Mouse (Mus musculus): ENCODE measurements at regions not wholly inside any gene's neighbourhood (a gene's known extent, or its start where the extent isn't known, plus 50 kb on each side); places are given as distances from the start of the nearest gene placed in this dataset.

GRCm38 (mm10) chr2:147601639-147602038, 239.9 kb downstream of the Pax1 start:
- no peaks in the 10 kb centered on the region for H3K36me3 ChIP-seq (ENCODE audit: control insufficient read depth, insufficient read depth, low read length)
- no peak for ATAC-seq (ENCODE audit: low FRiP score, low read depth)

GRCm38 (mm10) chr2:147572413-147572812, 210.7 kb downstream of the Pax1 start:
- H3K27me3 ChIP-seq (ENCODE audit: control insufficient read depth, insufficient read depth, low read length), result 0 out of 2 replicates have a peak, but pooled peaks cover 6% of the 10 kb centered on the region
- no peaks in the 10 kb centered on the region for H3K4me1 ChIP-seq (ENCODE audit: control insufficient read depth, insufficient read depth, low read length)
- no peak for DNase-seq (ENCODE audit: low spot score)
- no peaks in the 10 kb centered on the region for H3K36me3 ChIP-seq (ENCODE audit: control insufficient read depth, insufficient read depth, low read length)
- no peak overlapping the region for H3K9ac ChIP-seq (ENCODE audit: low read depth, low read length, severe bottlenecking)
- H3K9me3 ChIP-seq (ENCODE audit: control insufficient read depth, low read length), result no peaks in the 10 kb centered on the region
- no peak for ATAC-seq (ENCODE audit: low FRiP score, low read depth)
- no peak overlapping the region for H3K4me3 ChIP-seq (replicated peaks; ENCODE audit: low read length)
- no peak overlapping the region for H3K4me2 ChIP-seq (replicated peaks; ENCODE audit: low read depth, low read length, severe bottlenecking)
- H3K27ac ChIP-seq (replicated peaks; ENCODE audit: low read depth, low read length), result no peak overlapping the region
- WGBS, result 75% methylated on average over 1 of the region's 1 CpGs
- no peak for TF ChIP-seq POLR2A (IDR thresholded peaks at IDR 0.05; ENCODE audit: borderline replicate concordance, extremely low read depth, insufficient read depth, insufficient read length)

More at GRCm38 (mm10) chr2:147601639-147602038, 239.9 kb downstream of the Pax1 start:
- no peak for TF ChIP-seq POLR2A (IDR thresholded peaks at IDR 0.05; ENCODE audit: borderline replicate concordance, extremely low read depth, insufficient read depth, insufficient read length)
- Histone ChIP-seq H3K4me1 (ENCODE audit: control insufficient read depth, insufficient read depth, low read length) (no peaks in the 10 kb centered on the region), H3K9ac (ENCODE audit: low read depth, low read length, severe bottlenecking) (no peak overlapping the region), H3K27ac (replicated peaks; ENCODE audit: low read depth, low read length) (no peak overlapping the region), H3K9me3 (ENCODE audit: control insufficient read depth, low read length) (no peaks in the 10 kb centered on the region), H3K4me2 (replicated peaks; ENCODE audit: low read depth, low read length, severe bottlenecking) (no peak overlapping the region), H3K4me3 (replicated peaks; ENCODE audit: low read length) (no peak overlapping the region), H3K27me3 (ENCODE audit: control insufficient read depth, insufficient read depth, low read length) (no peaks in the 10 kb centered on the region)
- 23% methylated on average over 2 of the region's 2 CpGs for WGBS
- DNase-seq (ENCODE audit: low spot score), result peak; percentile 8

- H3K4me3 ChIP-seq (replicated peaks; ENCODE audit: low read length), result no peak overlapping the region
- H3K9ac ChIP-seq (ENCODE audit: low read depth, low read length, severe bottlenecking), result no peak overlapping the region
- WGBS, result 10% methylated on average over 7 of the region's 7 CpGs
- no peaks in the 10 kb centered on the region for H3K9me3 ChIP-seq (ENCODE audit: control insufficient read depth, low read length)
- ATAC-seq (ENCODE audit: low FRiP score, low read depth), result peak; percentile 63; the same call in 1 of the 2 replicates
- TF ChIP-seq POLR2A (IDR thresholded peaks at IDR 0.05; ENCODE audit: borderline replicate concordance, extremely low read depth, insufficient read depth, insufficient read length), result no peak
- peak; percentile 42 for DNase-seq (ENCODE audit: low spot score)
- H3K4me1 ChIP-seq (ENCODE audit: control insufficient read depth, insufficient read depth, low read length), result peaks cover 11% of the 10 kb centered on the region
- no peaks in the 10 kb centered on the region for H3K36me3 ChIP-seq (ENCODE audit: control insufficient read depth, insufficient read depth, low read length)
- H3K27me3 ChIP-seq (ENCODE audit: control insufficient read depth, insufficient read depth, low read length), result peaks cover 11% of the 10 kb centered on the region; the same call in 1 of the 2 replicates
- H3K27ac ChIP-seq (replicated peaks; ENCODE audit: low read depth, low read length), result no peak overlapping the region
- no peak overlapping the region for H3K4me2 ChIP-seq (replicated peaks; ENCODE audit: low read depth, low read length, severe bottlenecking)
Measured at GRCm38 (mm10) chr2:147561220-147561619, 199.5 kb downstream of the Pax1 start.

- no peak for TF ChIP-seq POLR2A (IDR thresholded peaks at IDR 0.05; ENCODE audit: borderline replicate concordance, extremely low read depth, insufficient read depth, insufficient read length)
- 16% methylated on average over 20 of the region's 20 CpGs for WGBS
- Histone ChIP-seq H3K27ac (replicated peaks; ENCODE audit: low read depth, low read length) (no peak overlapping the region), H3K4me1 (ENCODE audit: control insufficient read depth, insufficient read depth, low read length) (peaks cover 11% of the 10 kb centered on the region), H3K4me3 (replicated peaks; ENCODE audit: low read length) (no peak overlapping the region), H3K27me3 (ENCODE audit: control insufficient read depth, insufficient read depth, low read length) (peaks cover 8% of the 10 kb centered on the region; the same call in 1 of the 2 replicates), H3K36me3 (ENCODE audit: control insufficient read depth, insufficient read depth, low read length) (no peaks in the 10 kb centered on the region), H3K4me2 (replicated peaks; ENCODE audit: low read depth, low read length, severe bottlenecking) (0 out of 2 replicates have a peak overlapping the region, but pooled peaks have one; percentile 4), H3K9ac (ENCODE audit: low read depth, low read length, severe bottlenecking) (no peak overlapping the region), H3K9me3 (ENCODE audit: control insufficient read depth, low read length) (no peaks in the 10 kb centered on the region)
- DNase-seq (ENCODE audit: low spot score) (peak; percentile 54), ATAC-seq (ENCODE audit: low FRiP score, low read depth) (peak; percentile 41; the same call in 1 of the 2 replicates)
Measured at GRCm38 (mm10) chr2:147560426-147561155, 198.9 kb downstream of the Pax1 start.

- ATAC-seq (ENCODE audit: low FRiP score, low read depth) (no peak), DNase-seq (ENCODE audit: low spot score) (no peak)
- no peaks in the 10 kb centered on the region for H3K4me1 ChIP-seq (ENCODE audit: control insufficient read depth, insufficient read depth, low read length)
- no peak overlapping the region for H3K4me3 ChIP-seq (replicated peaks; ENCODE audit: low read length)
- no peaks in the 10 kb centered on the region for H3K36me3 ChIP-seq (ENCODE audit: control insufficient read depth, insufficient read depth, low read length)
- H3K27ac ChIP-seq (replicated peaks; ENCODE audit: low read depth, low read length), result no peak overlapping the region
- H3K4me2 ChIP-seq (replicated peaks; ENCODE audit: low read depth, low read length, severe bottlenecking), result no peak overlapping the region
- TF ChIP-seq POLR2A (IDR thresholded peaks at IDR 0.05; ENCODE audit: borderline replicate concordance, extremely low read depth, insufficient read depth, insufficient read length), result no peak
- H3K9me3 ChIP-seq (ENCODE audit: control insufficient read depth, low read length), result no peaks in the 10 kb centered on the region
- H3K27me3 ChIP-seq (ENCODE audit: control insufficient read depth, insufficient read depth, low read length), result no peaks in the 10 kb centered on the region
- H3K9ac ChIP-seq (ENCODE audit: low read depth, low read length, severe bottlenecking), result no peak overlapping the region
- 65% methylated on average over 2 of the region's 2 CpGs for WGBS
Measured at GRCm38 (mm10) chr2:147529161-147529560, 167.4 kb downstream of the Pax1 start.

All from limb, embryonic 14.5 days (tissue).